Mouse (Mus musculus) cerebellum, postnatal 10 days (tissue): ENCODE measurements at regions not wholly inside any gene's neighbourhood (a gene's known extent, or its start where the extent isn't known, plus 50 kb on each side); places are given as distances from the start of the nearest gene placed in this dataset.

Experiments
- DNase-seq, 2 experiments: peaks; one replicate each; pipeline ENCODE4 v3.0.0; 2021; ENCODE audit warnings: mixed read lengths in 2 of 2

DNA sequence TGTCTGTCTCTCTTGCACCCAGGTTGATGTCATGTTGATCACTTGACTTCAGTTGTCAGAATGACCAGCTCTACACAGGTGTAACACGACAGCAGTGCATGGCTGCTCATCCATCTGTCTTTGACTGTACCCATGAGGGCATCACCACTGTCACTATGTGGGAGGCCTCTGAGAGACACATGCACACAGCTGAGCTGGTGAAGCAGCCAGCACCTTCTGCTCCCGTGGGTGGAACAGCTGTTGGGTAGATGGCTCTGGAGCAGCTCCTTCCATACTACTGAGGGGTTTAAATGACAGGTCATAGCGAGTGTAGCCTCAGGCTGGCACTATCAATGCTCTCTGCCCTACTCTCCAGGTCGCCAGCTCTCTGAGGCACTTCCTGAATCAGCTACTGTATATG lies 301.9 kb downstream of the Hs3st3b1 start:
- DNase-seq: no peak

DNA sequence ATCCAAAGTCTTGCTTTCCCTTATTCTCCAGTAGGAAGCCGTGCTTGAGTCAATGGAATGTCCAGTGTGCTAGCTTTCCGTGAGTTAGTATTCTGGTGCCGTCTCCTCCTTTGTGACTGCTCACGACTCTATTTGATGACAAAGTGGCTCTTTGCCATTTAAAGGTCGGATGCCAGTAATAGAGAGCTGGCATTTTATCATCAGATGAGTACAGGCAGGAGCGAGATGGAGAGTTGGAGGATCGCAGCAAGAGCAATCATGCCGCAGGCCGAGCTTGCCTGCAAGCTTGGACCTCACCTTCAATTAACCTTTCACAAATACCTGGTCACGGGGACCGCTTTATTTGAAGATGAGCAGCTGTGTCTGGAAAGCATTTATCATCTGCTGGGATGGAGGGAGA lies 291.8 kb downstream of the Hs3st3b1 start:
- no peak for DNase-seq

DNA sequence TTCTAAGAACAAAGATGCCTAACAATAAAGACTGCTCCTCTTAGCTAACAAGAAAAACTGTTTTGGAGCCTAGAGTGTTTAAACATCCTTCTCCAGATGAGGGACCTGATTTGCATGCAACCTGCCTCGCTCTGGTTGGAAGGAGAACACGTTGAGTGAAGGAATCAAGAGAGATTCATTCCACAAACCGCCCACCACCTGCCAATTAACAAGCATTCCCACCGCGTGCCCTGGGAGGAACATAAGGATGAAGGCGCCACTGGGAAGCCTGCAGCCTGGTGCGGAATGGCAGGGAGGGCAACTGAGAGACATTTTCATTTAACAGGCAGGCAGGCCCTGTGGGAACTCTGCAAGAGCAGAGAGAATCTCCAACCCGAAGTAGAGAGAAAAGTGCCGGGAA lies 265.0 kb downstream of the Hs3st3b1 start:
- no peak for DNase-seq

DNA sequence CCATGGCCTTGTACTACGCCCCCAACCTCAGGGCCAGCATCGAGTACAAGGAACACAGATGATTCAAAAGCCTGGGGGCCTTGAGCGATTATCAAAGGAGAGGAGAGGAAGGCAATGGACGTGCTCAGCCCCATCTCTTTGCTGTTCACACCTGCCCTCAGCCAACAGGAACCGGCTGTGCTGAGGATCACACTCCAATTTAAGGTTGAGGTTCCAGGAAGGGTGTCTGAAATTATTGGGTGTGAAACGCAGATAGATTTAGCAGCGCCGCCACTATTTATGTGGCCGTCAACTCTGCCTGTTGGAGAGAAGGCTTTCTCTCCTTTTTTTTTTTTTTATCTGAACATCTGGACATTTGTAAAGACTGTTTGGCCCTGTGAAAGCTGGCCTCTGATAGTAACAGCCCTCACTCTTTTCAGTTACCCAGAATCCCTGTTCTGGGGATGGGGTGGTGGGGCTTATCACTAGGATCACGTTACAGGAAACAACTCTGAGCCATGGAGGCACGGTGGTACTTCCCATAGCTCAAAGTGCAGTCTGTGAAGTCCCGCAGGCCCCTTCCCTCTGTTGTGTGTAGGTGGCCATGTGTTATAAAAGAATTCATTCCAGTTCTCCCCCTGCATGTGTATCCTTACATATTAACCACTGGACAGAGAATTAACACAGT lies 256.7 kb downstream of the Hs3st3b1 start:
- DNase-seq: no peak

DNA sequence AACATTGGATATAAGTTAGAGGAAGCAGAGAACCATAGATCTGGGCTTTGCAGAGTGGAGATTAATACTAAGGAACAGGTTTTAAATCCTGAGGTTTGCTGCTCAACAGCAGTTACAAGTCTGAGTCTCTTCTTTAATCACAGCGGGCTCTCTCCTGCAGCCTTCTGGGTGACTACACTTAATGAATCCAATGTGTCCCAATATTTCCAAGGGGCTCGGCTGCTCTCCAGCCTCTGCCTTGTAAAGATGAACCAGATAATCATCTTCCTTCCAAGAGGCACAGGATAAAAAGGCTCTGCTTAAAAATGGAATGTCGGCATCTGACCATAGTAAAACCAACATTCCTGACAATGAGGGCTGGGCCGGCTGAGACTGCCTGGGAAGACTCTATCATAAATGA lies 251.6 kb downstream of the Hs3st3b1 start:
- DNase-seq: no peak

DNA sequence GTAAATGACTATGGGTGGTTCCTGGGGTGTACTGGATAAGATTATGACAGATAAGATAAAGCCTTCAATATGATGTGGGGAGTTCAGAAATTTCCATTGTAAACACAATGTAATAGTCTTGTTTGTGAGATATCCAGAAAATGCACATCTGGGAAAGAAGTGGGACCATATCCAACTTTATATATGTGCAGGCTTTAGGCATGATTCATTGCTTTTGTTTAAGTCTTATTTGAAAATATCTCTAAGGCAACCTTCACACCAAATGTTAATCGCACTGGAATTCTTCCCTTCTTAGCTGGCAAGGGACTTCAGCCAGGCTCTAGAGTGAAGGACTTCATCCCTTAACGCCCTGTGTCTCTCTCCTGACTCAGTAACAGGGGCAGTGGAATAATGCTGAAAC lies 250.3 kb downstream of the Hs3st3b1 start:
- no peak for DNase-seq

DNA sequence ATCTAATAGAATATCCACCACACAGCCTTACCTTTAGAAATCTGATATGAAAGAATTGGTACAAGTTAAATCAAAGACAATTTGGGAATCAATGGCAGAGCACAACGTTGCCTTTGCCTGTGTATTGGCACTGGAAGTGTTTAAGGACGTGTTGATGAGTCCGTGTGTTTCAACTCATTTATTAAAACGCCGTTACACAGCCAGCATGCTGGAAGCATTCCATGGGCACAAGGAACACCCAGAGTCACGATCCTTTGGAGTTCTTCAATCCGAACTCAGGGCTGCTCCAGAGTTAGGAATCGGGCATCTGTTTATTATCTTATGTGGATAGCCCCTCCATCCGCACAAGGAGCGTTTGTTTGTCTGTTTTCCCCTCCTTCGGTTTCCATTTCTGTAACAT lies 244.2 kb downstream of the Hs3st3b1 start:
- no peak for DNase-seq

DNA sequence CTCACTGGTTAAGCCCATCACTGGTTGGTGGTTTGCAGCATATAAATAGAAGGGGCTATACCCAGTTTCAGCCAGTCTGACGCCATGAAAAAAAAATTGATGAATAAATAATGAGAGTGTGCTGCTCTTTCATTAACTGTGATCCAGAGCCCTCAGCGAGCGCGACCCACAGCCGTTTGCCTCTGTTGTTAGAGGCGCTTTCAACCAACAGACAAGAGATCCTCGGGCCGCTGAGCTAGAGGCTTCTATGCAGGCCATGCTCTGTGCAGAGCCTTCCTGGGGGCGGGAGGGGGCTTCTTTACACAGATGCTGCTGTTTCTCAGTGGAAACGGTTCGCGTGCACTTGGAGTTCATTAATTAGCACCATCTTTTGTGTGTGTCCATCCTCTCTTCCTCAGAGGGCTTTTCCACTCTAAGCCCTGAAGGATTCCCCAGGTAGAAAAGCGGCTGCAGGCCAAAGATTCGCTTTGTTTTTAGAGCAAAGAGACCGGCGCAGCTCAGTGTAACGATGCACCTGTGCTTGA lies 243.6 kb downstream of the Hs3st3b1 start:
- DNase-seq: peak in 1 of 2 experiments; percentile 16

DNA sequence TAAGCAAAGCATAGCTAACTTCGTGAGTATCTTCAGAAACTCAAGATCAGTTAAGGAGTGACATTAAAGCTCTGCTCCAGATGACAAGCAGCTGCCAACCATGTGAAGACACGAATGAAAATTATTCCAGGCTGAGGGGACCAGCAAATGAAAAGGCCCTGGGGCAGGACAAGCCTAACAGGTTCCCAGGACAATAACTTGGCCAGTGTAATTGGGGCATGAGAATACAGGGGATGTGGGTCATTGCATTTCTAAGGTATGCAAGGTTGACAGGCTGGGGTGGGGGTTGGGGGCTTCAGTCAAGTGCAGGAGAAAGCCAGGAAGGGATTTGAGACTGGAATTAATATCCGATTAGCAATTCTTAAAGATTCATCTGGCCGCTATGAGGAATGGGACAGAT lies 242.6 kb downstream of the Hs3st3b1 start:
- DNase-seq: no peak

DNA sequence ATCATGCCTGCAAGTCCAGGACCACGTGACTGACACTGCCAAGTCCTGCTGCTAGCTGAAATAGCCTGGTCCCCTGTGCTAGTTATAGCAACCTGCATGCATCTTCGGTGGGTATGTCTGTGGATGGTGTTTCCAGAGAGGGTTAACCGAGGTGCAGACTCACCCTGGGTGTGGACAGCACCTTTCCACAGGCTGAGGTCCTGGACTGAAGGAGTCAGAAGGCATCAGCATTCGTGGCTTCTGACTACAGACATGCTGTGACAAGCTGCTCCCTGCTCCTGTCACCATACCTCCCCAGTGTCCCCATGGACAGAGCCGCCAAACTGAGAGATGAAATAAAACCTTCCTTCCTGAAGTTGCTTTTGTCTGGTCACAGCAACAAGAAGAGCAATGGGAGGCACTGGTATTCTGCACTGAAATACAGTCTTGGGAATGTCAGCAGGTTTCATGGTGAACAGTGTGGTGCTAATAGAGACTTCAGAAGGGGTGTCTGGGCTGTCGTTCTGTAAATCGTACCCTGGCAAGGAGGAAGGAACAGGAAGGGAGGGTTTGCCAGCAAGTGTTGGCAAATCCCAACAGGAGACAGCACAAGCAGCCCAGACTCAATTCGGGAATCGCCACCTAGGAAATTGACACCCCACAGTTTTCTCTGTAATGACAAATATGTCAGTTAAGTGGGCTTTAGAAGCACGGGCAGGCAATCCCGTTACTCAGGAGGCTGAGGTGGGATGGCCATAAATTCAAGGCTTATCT lies 237.7 kb downstream of the Hs3st3b1 start:
- DNase-seq: peak; percentile 45 to 52

DNA sequence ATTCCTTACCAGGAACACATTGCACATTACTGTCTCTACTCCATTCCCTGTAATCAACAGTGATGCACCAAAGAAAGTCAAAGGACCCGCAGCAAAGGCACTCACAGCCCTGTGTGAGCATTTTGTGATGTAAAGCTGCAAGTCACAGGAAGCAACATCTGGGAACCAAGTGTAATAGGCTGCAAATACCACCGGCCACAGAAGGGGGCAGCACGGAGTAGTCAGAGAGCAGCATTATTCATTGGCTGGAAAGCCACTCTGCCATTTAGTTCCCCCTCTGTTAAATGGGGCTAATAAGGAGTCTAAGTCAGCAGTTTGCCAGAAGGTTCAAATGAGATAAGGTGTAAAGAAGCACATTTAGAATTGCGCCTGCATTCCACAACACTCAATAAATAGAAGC lies 231.0 kb downstream of the Hs3st3b1 start:
- DNase-seq: peak; percentile 31

DNA sequence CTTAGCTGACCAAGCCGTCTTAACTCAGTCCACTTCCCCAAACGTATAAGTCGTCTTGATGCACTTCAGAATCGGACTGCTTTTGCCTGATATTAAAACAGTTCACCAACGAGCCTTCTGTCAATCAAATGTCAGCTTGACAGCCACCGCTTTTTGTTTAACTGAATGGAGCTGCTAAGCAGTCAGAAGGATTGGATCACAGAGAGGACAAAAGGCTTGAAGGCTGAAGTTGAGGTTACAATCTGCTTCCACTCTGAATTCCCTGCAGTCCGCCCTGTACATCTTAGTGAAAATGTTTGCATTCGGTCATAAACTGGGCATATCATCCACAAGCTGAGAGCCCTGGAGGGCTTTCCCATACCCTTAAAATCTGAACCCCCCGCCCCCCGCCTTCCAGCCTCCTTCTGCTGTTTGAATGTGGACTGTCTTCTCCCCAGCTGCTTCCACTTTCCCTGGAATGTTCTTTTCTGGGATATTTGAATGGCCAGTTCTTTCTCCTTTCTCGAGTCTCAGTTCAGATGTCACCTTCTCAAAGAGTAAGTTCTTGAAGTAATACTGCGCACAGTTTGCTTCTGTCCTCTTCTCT lies 217.0 kb downstream of the Hs3st3b1 start:
- DNase-seq: no peak

DNA sequence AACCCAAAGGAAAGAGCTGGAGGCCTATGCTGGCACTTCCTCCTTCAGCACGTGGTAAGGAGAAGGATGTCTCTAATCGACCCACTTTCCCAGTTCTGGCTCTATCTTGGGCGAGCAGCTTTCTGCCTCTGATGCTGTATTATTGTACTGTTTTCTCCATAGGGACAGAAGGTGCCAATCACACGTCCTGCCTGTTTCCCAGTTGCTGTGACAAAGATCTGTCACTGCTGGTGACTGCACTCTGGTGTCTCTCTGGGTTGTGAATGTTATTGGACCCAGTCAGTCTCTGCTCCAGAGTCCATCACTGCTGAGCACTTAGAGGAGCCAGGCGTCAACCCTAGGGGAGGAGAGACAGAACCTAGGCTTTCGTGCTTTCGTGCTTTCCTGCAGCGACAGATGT lies 216.0 kb downstream of the Hs3st3b1 start:
- no peak for DNase-seq

DNA sequence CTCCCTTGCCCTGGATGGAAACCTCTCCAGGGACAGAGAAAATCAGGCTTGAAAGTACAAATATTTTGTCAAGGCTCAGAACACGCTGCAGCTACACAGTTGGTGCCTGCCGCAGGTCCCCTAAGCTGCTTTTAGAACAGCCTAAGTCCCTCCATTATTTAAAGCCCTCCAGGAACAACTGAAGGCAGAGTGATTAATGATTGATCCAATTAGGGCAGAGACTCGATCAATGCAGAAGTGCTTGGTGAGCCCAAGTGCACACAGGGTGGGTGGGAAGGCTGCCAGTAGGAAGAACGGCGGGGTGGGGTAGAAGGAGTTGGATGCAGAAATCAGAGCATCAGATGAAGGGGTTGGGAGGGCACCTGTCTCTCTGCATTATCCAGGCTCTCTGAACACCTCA lies 215.0 kb downstream of the Hs3st3b1 start:
- DNase-seq: peak; percentile 28 to 37

DNA sequence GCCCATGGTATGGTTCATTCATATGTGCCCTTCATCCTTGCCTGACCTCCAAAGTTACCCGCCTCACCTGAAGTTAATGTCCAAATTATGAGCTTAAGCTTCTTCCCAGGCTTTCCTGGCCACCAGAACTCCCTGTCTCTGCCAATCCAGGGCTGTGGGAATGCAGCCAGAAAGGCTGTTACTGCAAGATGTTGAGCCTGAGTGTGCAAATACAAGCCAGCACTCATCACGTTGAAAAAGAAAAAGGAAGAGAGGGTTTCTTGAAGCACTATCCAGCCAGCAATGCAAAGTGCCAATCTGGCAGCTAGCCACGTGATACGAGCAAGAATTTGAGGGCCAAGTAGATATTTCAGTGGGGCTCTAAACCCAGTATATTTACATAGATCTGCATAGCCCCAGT lies 213.7 kb downstream of the Hs3st3b1 start:
- peak; percentile 89 to 91 for DNase-seq

DNA sequence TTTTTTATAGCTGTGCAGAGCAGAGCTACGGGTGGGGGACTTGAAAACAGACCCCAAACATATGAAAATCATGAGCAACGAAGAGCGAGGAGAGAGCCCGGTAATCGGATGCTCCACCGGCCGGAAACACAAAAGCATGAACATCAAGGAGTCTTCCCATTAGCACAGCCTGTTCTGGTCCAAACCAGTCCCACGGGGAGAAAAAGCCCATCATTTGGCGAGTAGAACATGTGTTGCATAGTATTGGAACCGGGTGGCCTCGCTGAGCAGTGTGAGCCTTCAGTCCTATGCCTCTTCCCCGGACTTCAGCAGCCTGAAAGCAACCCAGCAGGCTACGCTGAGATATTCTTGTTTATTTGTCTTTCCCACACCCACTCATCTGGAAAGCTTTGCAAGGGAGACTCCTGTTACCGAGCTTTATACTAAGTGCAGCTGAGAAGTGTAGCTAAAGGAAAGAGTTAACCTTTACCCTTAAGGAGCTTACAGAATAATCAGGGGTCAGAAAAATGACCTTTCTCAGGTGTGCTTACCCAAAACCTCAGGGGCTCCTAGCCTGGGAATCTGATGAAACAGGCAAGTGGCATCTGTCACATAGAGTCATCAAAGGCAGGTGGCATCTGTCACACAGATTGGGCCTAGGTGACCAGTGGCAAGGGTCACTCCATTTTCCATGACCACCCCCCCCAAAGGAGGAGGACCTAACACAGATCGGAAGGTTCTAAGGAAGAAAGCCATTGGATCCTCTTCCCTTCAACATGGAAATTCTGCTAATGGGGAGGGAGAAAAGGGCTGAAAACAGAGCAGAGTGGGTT lies 209.8 kb downstream of the Hs3st3b1 start:
- DNase-seq: no peak

DNA sequence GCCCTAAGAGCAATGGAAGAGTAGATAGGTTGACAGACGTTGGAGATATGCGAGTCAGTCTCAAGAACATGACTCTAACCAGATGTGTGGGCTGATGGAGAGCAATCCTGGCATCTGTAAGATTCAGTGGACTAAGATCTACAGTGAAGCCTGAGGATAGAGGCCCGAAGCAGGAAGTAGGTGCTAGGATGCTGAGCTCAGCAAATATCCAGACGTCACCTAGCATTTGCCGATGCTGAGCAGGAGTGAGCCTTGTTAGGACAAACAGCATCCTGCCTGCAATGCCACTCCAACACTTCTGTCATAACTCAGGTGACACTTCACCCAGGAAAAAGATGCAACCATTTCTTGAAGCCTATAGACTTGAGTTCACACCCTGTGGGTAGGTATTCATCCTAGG lies 199.8 kb downstream of the Hs3st3b1 start:
- no peak for DNase-seq

DNA sequence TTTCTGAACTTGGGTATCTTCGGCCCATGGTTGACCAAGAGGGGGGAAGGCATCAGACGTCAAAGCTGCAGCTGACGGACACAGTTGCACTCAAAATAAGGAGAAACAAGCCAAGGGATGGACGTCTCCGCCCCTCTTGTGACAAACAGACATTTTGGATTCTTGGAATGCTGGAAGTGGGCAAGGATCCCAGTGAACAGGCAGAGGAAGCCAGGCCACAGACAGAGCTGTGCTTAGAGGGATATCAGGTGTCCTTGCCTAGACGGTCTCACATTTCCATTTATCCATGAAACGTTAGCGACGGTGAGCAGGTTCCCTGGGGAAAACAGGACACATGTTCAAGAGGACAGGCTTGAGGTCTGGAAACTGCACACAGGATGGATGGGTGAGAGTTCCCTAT lies 191.2 kb downstream of the Hs3st3b1 start:
- peak; percentile 53 to 62 for DNase-seq

DNA sequence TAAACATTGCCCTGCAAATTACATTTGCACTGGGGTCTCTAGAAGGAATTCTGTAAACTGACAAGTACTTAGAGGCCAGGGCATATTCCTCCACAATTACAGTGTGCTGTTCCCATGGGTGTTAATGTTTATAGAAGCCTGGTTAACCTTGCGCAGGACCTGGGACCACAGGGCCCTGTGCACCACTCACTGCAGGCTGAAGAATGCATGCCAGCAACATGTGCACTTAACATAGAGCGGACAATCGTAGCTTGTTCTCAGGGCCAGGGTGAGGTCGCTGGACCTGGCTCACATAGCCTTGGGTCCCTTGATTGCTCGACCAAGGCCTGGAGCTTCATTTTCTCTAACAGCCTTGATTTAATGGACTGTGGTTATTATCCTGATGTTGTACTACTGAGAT lies 168.8 kb downstream of the Hs3st3b1 start:
- DNase-seq: no peak

DNA sequence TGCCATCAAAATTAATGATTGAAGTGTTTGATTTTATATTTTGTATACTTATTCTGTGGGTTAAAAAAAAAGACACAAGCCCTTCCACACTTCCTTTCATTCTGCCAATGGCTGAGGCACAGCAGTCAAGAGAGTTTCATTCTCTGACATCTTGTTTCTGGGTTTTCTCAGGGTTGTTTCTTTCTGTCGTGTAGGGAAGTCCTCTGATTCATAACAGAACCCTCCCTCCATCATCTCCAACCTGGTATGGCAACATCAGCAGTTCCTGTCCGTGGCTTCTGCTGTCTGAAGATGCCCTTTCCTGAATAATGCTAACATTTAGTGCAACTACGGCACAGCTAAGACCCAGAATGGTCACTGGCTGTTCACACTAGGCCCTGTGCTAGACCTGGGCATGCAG lies 167.3 kb downstream of the Hs3st3b1 start:
- no peak for DNase-seq

DNA sequence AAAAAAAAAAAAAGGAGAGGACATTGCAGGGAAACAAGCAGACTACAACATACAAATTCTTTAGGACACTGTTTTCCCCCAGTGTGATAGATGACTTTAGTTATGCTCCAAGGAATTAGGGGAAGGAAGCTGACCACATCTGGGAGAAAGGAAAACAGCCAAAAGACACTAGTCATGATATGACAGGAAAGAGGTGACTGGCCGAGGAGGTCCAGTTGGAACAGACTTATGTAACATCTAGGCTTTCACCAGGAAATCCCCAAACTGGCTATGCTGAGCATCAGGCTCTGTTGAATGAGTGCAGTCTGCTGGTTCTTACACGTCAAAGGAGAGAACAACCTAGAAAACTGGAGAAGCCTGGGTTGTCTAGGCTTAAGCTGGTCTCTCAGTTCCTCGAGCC lies 163.8 kb downstream of the Hs3st3b1 start:
- no peak for DNase-seq

DNA sequence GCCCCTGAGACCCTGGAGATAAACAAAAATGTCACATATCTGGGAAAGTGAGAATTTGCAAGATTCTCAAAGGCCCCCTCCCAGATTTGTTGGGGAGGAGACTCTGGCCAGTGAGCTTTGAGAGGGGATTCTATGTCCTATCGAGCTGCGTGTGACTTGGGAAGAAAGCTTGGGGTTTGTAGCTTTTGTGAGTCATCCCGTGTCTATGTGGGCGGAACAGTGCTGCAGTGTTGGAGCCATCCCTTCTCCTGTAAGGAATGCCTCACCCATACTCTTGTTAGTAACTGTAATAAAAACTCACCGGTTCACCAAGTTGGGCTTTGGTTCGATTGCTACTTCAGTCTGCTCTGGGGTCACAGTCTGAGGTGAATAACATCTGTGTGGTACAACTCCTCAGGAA lies 160.5 kb downstream of the Hs3st3b1 start:
- DNase-seq: no peak

DNA sequence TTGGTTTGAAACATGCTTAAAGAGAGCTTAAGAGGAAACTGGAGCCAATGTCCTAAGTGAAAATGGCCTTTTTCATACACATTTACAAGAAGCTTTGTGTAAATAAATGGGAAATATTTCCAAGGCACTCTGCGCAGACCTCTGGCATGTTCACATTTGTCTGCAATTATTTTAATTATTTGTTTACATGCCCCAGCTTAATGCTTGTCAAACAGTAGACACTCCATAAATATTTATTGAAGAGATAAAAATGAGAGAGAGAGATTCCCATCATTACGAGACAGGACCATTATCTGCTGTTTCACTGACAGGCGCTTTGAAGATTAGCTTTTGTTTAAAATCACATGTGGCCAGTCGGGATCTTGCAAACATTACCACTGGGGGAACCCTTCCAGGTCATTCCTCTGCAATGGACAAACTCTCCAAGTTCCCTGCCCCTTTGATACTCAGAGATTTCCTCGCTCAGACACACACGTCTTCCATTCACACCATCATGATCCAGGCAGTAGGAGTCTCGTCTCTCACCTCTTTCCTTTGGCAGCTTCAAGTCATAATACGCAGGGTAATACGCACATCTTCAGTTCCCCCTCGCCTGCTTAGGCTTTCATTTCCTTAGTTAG lies 154.3 kb downstream of the Hs3st3b1 start:
- no peak for DNase-seq
